Mouse (Mus musculus): ENCODE results near the gene Gm44511. TPM values are rescaled to one million over a fixed set of nuclear protein-coding genes. Genes with fewer than 3 reads are reported as not detected.
"Not testable (repeated sequence)": the region's sequence is repeated elsewhere in the genome, so short reads cannot be mapped to it uniquely, and the experiment has no call there.

Gene Gm44511
- polyA plus RNA-seq, 1 experiment from 2014 or later, result 0.26 TPM

- no peaks in the 10 kb centered on the region for H3K27me3 ChIP-seq (replicated peaks; ENCODE audit: insufficient read depth, low read length)
- H3K4me1 ChIP-seq (ENCODE audit: insufficient read depth, low read depth, low read length), result no peaks in the 10 kb centered on the region
- no peak for DNase-seq (ENCODE audit: low spot score)
- H3K4me2 ChIP-seq (replicated peaks; ENCODE audit: low read depth, low read length), result no peak within 1 kb of the TSS
- TF ChIP-seq EP300 (IDR thresholded peaks at IDR 0.05) (no peak), CTCF (IDR thresholded peaks at IDR 0.05) (no peak)
- no peak within 1 kb of the TSS for H3K9ac ChIP-seq (replicated peaks; ENCODE audit: low read depth)
- WGBS, result 85% methylated on average over 2 of the region's 2 CpGs
- H3K36me3 ChIP-seq (ENCODE audit: insufficient read depth, low read length), result no peaks in the 10 kb centered on the region
- H3K4me3 ChIP-seq (ENCODE audit: low read depth, low read length), result no peak within 1 kb of the TSS
- H3K27ac ChIP-seq (ENCODE audit: low read length), result no peak within 1 kb of the TSS
- no peak for ATAC-seq
- H3K9me3 ChIP-seq (ENCODE audit: low read length), result no peaks in the 10 kb centered on the region
Observed at GRCm38 (mm10) chr6:128789115-128789514, 37.0 kb downstream of the Gm44511 start, which contains the start of gene Klrb1c. TSS of gene Klrb1c (minus strand) at chr6:128789215.

GRCm38 (mm10) chr6:128788517-128788916 lies 37.6 kb downstream of the Gm44511 start:
- Histone ChIP-seq H3K27me3 (replicated peaks; ENCODE audit: insufficient read depth, low read length) (no peaks in the 10 kb centered on the region), H3K9me3 (ENCODE audit: low read length) (no peaks in the 10 kb centered on the region), H3K4me3 (ENCODE audit: low read depth, low read length) (no peak overlapping the region), H3K27ac (ENCODE audit: low read length) (no peak overlapping the region), H3K4me1 (ENCODE audit: insufficient read depth, low read depth, low read length) (no peaks in the 10 kb centered on the region), H3K36me3 (ENCODE audit: insufficient read depth, low read length) (no peaks in the 10 kb centered on the region), H3K9ac (replicated peaks; ENCODE audit: low read depth) (no peak overlapping the region), H3K4me2 (replicated peaks; ENCODE audit: low read depth, low read length) (no peak overlapping the region)
- DNase-seq (ENCODE audit: low spot score), result no peak
- TF ChIP-seq EP300 (IDR thresholded peaks at IDR 0.05) (no peak), CTCF (IDR thresholded peaks at IDR 0.05) (no peak)
- 81% methylated on average over 1 of the region's 1 CpGs for WGBS
- no peak for ATAC-seq

GRCm38 (mm10) chr6:128786396-128786795 lies 39.7 kb downstream of the Gm44511 start:
- not testable (repeated sequence) for H3K36me3 ChIP-seq (ENCODE audit: insufficient read depth, low read length); DNase-seq (ENCODE audit: low spot score); H3K4me2 ChIP-seq (replicated peaks; ENCODE audit: low read depth, low read length); H3K27ac ChIP-seq (ENCODE audit: low read length); H3K9ac ChIP-seq (replicated peaks; ENCODE audit: low read depth); H3K9me3 ChIP-seq (ENCODE audit: low read length); H3K27me3 ChIP-seq (replicated peaks; ENCODE audit: insufficient read depth, low read length); H3K4me1 ChIP-seq (ENCODE audit: insufficient read depth, low read depth, low read length); ATAC-seq; H3K4me3 ChIP-seq (ENCODE audit: low read depth, low read length)
- 75% methylated on average over 1 of the region's 1 CpGs for WGBS

GRCm38 (mm10) chr6:128769481-128770253 lies 56.4 kb downstream of the Gm44511 start:
- no peak overlapping the region for H3K9ac ChIP-seq (replicated peaks; ENCODE audit: low read depth)
- DNase-seq (ENCODE audit: low spot score) (no peak), ATAC-seq (peak; percentile 51)
- no peaks in the 10 kb centered on the region for H3K36me3 ChIP-seq (ENCODE audit: insufficient read depth, low read length)
- H3K4me3 ChIP-seq (ENCODE audit: low read depth, low read length), result no peak overlapping the region
- TF ChIP-seq EP300 (IDR thresholded peaks at IDR 0.05) (no peak), CTCF (IDR thresholded peaks at IDR 0.05) (no peak)
- H3K27me3 ChIP-seq (replicated peaks; ENCODE audit: insufficient read depth, low read length), result no peaks in the 10 kb centered on the region
- H3K4me1 ChIP-seq (ENCODE audit: insufficient read depth, low read depth, low read length), result no peaks in the 10 kb centered on the region
- WGBS, result 67% methylated on average over 10 of the region's 10 CpGs
- no peaks in the 10 kb centered on the region for H3K9me3 ChIP-seq (ENCODE audit: low read length)
- peak overlapping the region; percentile 14; the same call in 1 of the 2 replicates for H3K4me2 ChIP-seq (replicated peaks; ENCODE audit: low read depth, low read length)
- H3K27ac ChIP-seq (ENCODE audit: low read length), result peak overlapping the region; percentile 6; the same call in 1 of the 2 replicates

GRCm38 (mm10) chr6:128768047-128768446 lies 58.1 kb downstream of the Gm44511 start:
- Histone ChIP-seq H3K27me3 (replicated peaks; ENCODE audit: insufficient read depth, low read length) (no peaks in the 10 kb centered on the region), H3K36me3 (ENCODE audit: insufficient read depth, low read length) (no peaks in the 10 kb centered on the region), H3K9me3 (ENCODE audit: low read length) (no peaks in the 10 kb centered on the region), H3K27ac (ENCODE audit: low read length) (no peak overlapping the region), H3K9ac (replicated peaks; ENCODE audit: low read depth) (no peak overlapping the region), H3K4me3 (ENCODE audit: low read depth, low read length) (no peak overlapping the region), H3K4me1 (ENCODE audit: insufficient read depth, low read depth, low read length) (no peaks in the 10 kb centered on the region), H3K4me2 (replicated peaks; ENCODE audit: low read depth, low read length) (no peak overlapping the region)
- no peak for TF ChIP-seq CTCF (IDR thresholded peaks at IDR 0.05)
- no peak for TF ChIP-seq EP300 (IDR thresholded peaks at IDR 0.05)
- ATAC-seq, result no peak
- DNase-seq (ENCODE audit: low spot score), result no peak
- 69% methylated on average over 4 of the region's 4 CpGs for WGBS

GRCm38 (mm10) chr6:128766486-128767254 lies 59.4 kb downstream of the Gm44511 start:
- DNase-seq (ENCODE audit: low spot score), result peak; percentile 69
- H3K36me3 ChIP-seq (ENCODE audit: insufficient read depth, low read length); H3K27ac ChIP-seq (ENCODE audit: low read length); H3K9me3 ChIP-seq (ENCODE audit: low read length); H3K4me2 ChIP-seq (replicated peaks; ENCODE audit: low read depth, low read length); H3K4me1 ChIP-seq (ENCODE audit: insufficient read depth, low read depth, low read length); H3K27me3 ChIP-seq (replicated peaks; ENCODE audit: insufficient read depth, low read length); H3K9ac ChIP-seq (replicated peaks; ENCODE audit: low read depth); H3K4me3 ChIP-seq (ENCODE audit: low read depth, low read length): not testable (repeated sequence)
- peak; percentile 25; the same call in 1 of the 2 replicates for ATAC-seq
- TF ChIP-seq CTCF (IDR thresholded peaks at IDR 0.05), result peak; percentile 69
- WGBS, result 46% methylated on average over 6 of the region's 6 CpGs

Data from lung, postnatal 0 days (tissue).